Mouse (Mus musculus): Measurements from ENCODE around the gene Gm20388.

DNA sequence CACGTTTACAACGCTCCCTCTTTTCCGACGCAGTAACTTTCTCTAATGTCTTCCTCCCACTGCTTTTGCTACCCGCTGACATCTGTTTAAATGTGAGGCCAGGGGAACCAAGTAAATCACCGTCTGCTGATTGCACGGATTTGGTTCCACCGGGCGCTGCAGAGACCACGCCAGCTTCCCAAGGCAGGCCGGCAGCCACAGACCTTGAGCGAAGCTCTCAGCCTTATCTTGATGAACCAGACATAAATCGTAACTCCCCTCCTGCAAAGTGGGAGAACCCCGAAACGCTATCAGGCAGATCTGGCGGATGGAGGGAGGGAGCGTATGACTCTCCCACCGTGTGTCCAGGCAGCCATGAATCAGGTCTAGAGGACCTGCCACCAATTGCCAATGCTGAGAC is 1113.1 kb downstream of the Gm20388 start:
- TF ChIP-seq POLR2A (IDR thresholded peaks at IDR 0.05; ENCODE audit: low read depth, low read length): no peak
- no peak for TF ChIP-seq CTCF (conservative IDR thresholded peaks at IDR 0.05; ENCODE audit: insufficient read depth, insufficient read length, low read depth, low read length)

Data from kidney, adult 2 months (tissue).